Mouse (Mus musculus) retina, adult 2 months (tissue): ENCODE measurements at regions not wholly inside any gene's neighbourhood (a gene's known extent, or its start where the extent isn't known, plus 50 kb on each side); places are given as distances from the start of the nearest gene placed in this dataset.

Experiments used
- DNase-seq: peaks from one replicate; pipeline ENCODE4 v3.0.0-alpha.2; 2012; ENCODE audit warnings: low read depth, low spot score

DNA sequence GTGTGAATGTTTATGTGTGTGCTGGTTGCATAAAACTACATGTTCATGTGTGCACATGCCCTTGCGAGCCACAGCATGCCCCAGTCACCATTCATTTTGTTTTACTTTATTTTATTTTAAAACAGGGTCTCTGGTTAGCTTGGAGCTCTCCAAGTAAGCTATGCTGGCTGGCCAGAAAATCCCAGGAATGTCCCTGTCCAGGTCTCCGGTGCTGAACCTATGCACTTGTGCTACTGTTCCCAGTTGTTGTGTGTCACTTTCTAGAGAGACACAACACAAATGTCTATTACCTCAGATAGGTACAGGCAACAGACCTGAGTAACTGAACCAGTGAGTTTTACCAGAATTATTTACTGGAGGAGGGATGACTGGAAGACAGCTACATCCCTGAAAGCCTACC, 530.4 kb upstream of the Castor2 start:
- no peak for DNase-seq

DNA sequence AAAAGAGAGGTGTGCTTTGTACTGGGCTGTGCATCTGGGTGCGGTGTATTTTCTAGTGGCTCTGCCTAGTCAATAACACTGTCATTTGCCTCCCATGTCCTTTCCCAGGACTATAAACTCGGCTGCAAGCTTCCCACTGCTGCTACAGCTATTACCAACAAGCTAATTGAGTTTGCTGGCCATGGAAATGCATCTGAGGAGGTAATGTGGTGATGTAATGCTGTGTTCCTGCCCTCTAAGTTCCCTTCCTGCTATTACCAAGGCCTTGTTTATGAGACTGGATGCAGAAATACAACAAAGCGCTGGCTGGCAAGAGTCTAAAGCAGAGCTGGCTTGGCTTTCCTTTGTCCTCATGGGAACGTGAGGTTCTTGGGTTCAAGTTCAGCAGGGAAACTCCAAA, 533.0 kb upstream of the Castor2 start:
- DNase-seq = no peak

DNA sequence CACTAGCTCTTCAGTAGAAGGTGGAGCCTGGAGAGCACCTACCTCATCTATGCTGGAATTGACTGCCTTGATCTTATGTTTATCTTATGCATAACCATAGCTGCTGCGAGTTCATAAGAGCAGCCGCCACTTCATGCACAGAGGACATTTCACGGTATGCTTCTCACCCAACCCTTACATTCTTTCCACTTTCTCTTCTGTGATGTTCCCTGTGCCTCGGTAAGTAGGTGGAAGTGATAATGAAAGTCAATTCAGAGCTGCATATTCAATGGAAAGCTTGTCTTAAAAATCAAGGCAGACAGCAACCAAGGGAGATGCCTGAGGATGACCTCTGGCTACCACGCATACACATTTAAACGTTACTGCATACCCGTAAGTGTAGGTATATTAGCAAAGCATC, 548.9 kb upstream of the Castor2 start:
- DNase-seq = no peak

DNA sequence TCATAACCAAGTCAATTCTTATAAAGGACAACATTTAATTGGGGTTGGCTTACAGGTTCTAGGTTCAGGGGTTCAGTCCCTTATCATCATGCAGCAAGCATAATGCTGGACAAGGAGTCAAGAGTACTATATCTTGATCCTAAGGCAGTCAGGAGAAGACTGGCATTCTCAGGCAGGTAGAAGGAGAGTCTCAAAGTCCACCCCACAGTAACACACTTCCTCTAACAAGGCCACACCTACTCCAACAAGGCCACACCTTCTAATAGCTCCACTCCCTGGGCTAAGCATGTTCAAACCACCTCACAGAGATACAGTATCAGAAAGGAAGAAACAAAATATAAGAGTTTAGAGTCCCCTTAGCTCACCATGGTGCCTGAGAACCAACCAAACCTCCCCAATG, 557.3 kb upstream of the Castor2 start:
- DNase-seq = no peak

DNA sequence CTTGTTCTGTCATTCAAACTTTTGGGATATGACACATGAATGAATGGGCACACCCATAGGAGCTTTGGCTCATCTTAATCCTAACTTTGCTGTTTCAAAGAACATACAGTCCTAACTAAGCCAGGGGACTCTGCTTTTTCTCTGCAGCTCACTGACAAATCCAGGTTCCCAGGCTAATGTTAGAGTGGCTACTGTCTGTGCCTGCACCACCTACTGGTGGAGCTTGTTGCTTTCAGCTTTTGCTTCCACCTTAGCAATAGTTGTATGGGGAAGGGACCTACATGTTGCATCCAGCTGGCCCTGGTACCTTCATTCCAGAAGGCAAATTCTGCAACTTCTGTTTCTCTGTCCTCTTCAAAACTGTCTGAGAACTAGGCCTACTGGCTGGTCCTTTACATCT, 566.8 kb upstream of the Castor2 start:
- no peak for DNase-seq

DNA sequence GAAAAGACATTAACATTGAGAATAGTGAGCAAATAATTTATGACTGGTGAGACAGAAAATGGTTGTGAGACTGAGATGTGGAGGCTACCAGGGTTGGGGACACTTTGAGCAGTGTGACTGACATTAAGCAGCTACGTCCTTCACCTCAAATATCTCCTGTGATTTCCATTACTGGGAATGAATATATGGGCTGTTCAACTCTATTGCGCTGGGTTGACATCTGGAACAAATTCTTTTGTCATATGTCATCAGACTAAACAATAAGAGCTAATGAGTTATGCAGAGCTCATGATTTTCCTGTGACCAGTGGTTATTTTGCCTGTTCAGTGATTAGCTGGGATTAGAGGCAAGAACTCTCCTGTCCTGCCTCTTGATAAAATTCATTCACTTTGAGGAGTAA, 593.9 kb upstream of the Castor2 start:
- DNase-seq = no peak

DNA sequence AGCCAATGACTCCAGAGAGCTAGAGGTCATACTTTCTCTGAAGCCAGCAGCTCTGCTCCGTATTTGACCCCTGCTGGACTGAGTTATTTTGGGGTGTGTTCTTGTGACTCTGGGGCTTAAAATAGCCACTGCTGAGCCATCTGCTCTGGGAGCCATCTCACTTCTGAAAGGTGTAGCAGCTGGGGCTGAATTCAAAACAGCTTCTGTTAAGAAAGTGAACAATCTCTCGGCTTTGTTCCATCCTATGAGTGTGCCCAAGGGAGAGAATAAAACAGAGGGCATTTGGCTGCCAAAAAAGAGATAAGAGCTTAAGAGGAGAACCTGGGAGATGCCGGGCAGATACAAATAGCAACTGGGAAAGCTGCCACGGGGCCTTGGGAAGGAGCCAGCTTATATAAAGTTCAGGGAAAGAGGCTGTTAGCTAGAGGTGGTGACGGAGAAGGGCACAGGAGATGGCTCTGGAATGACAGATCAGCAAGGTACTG, 611.7 kb upstream of the Castor2 start:
- peak; percentile 28 for DNase-seq

DNA sequence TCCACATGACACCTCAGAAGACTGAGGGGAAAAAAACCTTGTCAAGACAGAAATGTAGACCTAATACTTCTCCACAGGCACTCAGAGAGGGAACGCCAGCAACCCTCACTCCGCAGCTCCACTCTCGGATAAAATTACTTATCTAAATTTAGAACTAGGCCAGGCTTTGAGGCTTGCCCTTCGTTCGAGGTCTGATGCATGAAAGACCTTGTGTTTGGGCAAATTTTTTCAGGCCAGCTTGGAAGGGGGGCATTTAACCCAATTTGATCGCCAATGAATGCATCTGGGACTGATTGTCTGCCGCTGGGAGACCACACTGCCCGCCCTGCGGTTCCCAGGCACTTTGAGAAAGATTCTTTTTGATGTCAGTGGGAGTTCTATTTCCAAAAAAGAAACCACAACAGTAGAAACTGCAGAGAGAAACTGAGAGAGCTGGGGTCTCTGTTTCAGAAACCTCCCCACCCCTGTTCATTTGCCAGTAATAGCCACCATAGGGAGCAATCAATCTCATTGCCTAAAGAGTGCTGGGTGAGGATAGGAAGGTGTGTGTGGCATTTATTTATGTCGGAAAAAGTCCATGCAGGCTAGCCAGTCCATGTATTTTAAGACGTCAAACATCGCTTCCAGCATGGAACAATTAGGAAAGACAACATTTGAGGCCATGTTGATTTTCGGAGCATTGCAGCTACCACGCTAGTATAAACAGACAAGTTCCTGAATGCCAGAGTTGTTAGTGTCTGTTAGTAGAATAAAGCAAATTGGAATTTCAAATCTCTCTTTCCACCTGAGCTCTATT, 617.0 kb upstream of the Castor2 start:
- no peak for DNase-seq

DNA sequence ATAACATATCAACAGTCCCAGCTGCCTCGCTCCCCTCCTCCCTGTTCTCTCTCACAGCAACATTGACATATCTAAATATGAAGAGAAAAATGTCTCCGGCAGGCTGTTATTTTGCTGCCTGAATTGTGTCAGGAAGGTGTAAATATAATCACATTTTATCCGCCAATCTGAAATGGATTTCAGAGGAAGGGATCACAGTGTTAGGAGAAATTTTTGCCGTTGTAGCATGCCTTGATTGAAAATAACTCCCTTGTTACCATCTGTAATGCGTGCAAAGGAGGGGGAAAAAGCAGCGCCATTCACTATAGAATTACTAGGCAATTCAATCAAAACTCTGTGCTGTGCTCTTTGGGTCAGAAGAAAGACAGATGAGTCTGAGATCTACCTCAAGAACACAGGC, 620.3 kb upstream of the Castor2 start:
- no peak for DNase-seq

DNA sequence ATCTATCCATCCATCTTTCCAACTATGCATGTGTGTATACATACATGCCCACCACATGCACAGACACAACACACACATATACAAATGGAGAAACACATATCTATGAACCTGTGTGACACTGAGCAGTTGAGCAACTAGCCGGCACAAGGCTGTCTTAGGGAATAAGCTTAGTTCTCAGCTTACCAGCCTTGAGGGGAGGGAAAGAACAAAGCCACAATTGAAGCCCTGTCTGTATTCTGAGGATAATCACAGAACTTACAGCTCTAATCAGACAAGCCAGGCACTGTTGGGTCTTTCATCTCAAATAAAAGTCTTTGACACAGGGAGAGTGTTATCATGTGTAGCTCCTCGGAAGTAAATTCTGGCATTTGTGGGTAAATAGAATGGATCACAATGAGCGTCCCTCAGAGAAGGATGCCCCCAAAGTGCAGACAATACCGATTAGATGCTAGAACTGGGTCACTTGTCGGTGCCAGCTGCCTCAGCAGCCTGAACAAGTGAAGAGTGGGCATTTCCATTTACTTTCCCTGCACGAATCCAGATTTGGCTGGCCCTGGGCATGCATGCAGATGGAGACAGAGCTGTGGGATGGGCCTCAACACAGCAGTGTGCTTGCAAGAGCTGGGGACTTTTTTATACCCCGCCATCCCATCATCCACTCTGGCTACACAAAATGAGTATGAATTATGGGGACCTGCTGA, 646.0 kb upstream of the Castor2 start:
- no peak for DNase-seq

DNA sequence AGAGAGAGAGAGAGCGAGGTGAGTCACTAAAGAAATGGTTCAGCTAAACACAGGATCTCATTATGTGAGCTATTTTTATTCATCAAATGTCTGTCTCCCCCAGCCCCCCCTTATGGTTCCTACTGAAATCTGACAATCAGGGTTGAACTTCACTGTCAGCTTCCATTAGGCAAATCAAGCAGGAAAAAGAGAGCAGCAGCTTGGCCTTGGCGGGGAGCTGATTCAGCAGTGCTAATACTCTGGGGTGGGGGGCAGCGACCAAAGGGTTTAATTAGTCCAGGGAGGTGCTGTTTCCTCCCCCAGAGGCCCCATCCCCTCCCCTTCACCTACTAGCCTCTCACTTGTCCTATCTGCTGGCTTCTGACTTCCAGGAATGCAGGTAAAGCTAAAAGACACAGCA, 649.6 kb upstream of the Castor2 start:
- no peak for DNase-seq

DNA sequence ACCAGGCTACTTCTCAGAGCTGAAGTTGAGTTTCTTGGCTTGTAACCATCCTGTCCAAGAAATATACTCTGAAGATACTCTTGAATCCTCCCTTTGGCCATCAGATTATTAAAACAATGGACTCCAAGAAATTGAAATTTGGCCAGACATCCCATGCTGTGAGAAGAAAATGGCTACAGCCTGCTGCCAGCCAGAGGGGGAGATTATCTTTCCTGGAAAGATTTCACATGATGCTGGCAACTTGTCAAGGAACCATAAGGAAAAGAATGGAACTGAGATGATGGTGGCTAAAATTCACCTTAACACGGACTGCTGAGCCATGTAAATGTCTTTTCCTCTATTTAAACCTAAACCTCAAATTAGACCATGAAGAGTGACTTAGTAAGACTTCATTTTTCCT, 698.7 kb upstream of the Castor2 start:
- no peak for DNase-seq

DNA sequence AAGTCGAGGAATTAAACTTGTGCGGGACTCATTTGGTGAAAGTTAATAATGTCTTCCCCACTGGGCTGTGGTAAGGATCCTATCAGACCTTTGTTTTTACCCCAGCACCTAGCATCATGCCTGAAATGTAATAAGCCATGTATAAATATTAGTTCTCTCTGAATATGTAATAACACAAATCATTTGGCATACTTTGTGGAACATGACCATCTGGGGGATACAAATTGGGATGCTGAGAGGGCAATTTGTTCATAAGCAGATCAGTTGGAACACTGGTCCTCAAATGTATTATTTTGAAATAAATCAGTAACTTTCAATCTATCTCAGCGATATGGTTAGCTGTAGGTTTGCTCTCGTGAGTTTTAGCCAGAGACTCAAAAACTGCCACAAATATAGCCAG, 709.6 kb upstream of the Castor2 start:
- DNase-seq = no peak

DNA sequence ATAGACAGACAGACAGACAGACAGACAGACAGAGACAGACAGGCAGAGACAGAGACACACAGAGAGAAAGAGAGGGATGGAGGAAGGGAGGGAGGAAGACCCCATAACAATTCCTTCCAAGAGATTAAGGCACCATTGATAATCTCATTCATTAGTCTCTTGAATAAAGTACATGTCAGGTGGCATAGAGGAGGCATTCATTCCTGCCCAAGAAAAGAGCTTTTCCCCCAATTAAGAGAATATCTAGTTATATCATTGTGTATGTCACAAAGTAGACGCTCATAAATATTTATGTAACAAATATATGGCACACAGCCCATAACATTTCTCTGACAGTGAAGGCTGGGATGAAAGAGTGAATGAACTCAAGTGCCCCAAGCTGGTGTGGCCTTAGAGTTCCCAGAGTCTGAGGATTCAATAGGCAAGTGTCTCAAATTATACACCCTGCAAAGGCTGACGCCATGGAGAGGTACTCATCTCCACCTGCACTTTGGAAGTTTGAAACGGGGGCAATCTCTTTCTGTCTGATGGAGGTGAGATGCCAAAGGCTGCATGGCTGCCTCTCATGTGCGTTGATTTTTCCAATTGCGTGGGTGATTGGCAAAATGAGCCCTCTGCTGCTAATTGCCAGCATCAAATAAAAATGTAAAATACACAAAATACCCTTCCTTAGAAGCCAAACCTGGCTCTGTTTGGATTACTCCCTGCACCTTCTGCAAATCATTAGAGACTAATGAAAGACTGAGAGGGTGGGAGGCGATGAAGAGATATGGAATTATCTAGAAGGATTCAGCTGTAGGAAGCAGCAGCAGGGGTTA, 710.3 kb upstream of the Castor2 start:
- DNase-seq = no peak

DNA sequence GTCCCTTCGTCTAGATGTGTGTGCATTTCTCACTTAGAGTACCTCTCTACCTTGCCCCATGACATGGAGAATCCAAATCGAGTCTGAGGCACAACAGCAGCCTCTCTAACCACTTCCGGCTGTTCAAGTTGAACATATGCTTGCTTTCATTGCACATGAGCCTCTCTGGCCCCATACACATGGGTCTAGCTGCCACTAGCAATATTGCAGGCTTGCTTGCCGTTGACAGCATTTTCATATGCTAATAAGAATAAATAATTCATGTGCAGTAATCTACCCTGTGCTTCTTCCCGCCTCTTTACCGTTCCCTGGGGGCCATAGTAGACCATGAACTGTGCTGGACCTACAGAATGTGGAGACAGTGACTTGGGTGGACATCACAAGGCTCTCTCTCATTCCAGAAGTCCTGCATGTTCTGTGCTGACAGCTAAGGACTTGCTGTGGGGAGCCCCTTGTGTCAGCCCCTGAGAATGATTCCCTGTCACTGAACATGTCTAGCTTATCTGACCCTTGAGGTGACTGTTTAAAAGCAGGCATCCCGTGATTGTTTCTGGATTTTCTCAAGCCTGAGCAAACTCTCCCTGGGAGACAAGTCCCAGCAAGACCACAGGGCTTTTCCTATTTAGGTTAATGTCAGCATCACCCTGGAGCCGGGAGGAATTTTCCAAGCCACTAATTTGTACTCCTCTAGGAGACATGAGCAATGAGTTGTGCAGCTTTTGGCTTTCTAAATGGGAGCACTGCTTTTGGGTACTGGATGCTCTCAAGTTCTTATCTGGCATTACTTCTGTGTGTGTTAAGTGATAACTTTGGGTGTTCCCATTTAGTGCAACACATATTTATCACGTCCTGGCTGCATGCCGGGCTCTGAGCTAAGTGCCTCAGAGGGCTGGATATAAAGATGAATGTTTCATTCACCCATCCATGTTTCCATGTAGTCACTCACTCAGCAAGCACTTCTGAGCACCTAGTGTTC, 713.8 kb upstream of the Castor2 start:
- no peak for DNase-seq

DNA sequence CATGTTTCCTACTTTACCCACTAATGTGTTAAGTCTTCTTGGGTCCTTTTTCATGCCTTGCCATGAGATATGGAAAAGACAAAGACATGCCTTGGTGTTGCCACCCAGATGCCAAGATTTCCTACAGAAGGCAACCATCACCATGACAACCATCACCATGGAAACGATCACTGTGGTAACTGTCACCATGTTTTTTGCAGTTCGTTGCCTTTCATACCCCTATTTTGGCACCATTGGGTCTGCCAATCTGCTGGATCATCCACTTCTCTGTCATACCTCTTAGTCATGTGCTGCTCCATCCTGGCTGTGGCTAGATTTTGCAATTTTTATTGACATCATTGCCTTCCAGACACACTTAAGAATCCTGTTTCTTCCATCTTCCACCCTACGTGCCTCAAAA, 733.7 kb upstream of the Castor2 start:
- no peak for DNase-seq

DNA sequence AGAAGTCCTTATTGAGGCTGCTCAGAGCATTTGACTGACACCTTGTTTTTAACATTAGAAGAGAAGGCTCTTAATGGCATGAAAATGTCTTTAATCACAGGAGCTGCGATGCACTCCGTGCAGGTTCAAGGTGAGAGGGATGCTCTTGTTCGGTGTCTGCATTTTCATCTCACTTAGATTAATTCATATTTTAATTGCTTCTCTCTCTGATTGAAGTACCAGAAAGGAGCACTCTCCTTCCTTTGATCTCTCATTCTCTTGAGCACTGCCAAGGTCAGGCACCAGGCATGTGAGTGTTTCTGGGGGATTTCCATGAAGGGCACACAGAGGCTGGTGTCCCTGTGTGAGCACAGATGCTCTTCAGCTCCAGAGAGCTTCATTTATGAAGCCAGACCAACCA, 752.0 kb upstream of the Castor2 start:
- DNase-seq = no peak

DNA sequence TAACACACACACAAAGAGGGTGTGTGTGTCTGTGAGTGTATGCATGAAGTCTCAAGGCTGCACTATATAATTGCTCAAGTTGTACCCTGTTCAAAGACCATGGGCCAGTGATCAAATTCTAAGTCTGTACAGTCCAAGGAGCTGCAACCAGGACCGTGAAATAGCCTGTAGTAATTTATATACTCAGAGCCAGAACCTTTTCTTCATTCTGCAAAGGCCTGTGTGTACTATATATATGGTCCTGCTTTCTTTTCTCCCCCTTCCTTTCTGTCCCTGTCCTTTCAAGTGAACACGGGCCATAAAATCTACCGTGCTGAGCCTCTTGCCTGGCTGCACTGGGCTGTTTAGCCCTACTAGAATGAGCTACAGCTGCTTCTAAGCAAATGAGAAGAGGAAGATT, 757.5 kb upstream of the Castor2 start:
- DNase-seq = no peak

DNA sequence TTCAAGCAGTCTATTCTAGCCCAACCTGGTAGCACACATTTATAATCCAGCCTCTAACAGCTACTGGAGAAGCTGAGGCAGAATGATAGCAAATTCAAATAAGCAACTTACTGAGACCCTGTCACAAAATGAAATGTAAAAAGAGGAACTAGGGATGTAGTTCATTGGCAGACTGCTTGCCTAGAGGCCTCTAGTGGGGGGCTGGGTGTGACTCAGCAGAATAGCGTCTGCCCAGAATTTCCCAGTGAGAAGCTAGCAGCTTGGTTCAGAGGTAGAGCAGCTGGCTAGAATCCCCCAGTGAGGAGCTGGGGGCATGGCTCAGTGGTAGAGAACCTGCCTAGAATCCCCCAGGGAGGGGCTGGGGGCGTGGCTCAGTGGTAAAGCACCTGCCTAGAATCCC, 777.5 kb upstream of the Auts2 start:
- DNase-seq = no peak

DNA sequence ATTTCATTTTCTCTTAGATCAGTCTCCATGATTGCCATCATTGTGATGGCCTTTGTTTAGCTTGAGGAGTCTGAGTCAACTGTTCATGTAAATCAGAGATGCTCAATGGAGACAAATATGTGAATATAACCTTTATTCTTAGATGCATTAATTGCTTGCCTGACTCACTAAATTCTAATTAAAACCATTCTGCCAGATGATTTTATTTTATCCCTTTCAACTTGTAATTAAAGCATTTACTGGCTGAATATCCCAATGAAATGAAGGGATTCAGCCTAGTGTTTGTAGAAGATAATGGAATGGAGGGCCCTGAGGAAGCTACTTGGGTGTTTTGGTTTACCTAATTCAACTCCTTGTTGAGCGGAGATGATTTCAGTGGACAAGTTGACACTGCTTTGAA, 777.1 kb upstream of the Auts2 start:
- no peak for DNase-seq

DNA sequence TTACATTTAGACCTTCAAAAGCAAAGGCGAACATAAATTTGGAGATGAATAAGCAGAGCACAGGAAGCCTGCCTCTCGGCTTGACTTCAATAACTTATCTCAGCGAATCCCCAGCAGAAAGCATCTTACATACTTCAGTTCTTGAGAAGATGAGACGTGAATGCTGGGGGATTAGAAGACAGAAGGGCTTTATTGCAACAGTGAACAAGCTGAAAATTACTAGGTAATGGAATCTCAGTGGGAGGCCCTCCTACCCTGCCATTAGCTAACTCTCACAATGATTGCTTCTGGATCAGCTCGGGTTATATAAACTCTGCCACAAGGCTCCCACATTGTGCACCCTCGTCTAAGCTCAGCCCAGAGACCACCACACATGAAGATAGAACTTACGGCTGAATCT, 770.9 kb upstream of the Auts2 start:
- DNase-seq = no peak
